Mouse (Mus musculus) midbrain, embryonic 14.5 days (tissue): Measurements from ENCODE around the gene Olfr1290. TPM values are rescaled to one million over a fixed set of nuclear protein-coding genes. Genes with fewer than 3 reads are reported as not detected.

ENCODE experiments used
- polyA plus RNA-seq: library from polyadenylated mRNA; unstranded; fragments of >200 nt; fragmentation: Nextera tagmentation; extraction: Ambion mirVana; gene quantifications from 2 replicates; pipeline ENCODE4 v1.2.1, GENCODE M21; 2014

The Olfr1290 gene
- polyA plus RNA-seq, 1 experiment from 2014 or later = not detected

Other genes starting within 250 kb of the Olfr1290 start
- not detected in 2 replicates for gene Olfr1276, start 239.3 kb downstream of the Olfr1290 start, polyA plus RNA-seq
- not detected in 2 replicates for gene Olfr1277, start 219.7 kb downstream of the Olfr1290 start, polyA plus RNA-seq
- not detected in 2 replicates for gene Olfr1278, start 203.7 kb downstream of the Olfr1290 start, polyA plus RNA-seq
- not detected in 2 replicates for gene Olfr1279, start 193.2 kb downstream of the Olfr1290 start, polyA plus RNA-seq
- gene Olfr1280, start 179.8 kb downstream of the Olfr1290 start, polyA plus RNA-seq = not detected in 2 replicates
- gene Olfr1281, start 167.3 kb downstream of the Olfr1290 start, polyA plus RNA-seq = not detected in 2 replicates
- gene Olfr1282, start 157.8 kb downstream of the Olfr1290 start, polyA plus RNA-seq = not detected in 2 replicates
- not detected in 2 replicates for gene Olfr1283, start 127.0 kb downstream of the Olfr1290 start, polyA plus RNA-seq
- gene Olfr1284, start 118.3 kb downstream of the Olfr1290 start, polyA plus RNA-seq = not detected in 2 replicates
- not detected in 2 replicates for gene Olfr1286, start 70.7 kb downstream of the Olfr1290 start, polyA plus RNA-seq
- gene Olfr1287, start 44.7 kb downstream of the Olfr1290 start, polyA plus RNA-seq = not detected in 2 replicates
- gene Olfr1288, start 19.7 kb downstream of the Olfr1290 start, polyA plus RNA-seq = not detected in 2 replicates
- not detected in 2 replicates for gene Olfr1289, start 13.0 kb downstream of the Olfr1290 start, polyA plus RNA-seq
- gene Olfr1291-ps1, start 3.4 kb upstream of the Olfr1290 start, polyA plus RNA-seq = not detected in 2 replicates
- gene Olfr1293-ps, start 31.4 kb upstream of the Olfr1290 start, polyA plus RNA-seq = not detected in 2 replicates
- not detected in 2 replicates for gene Olfr1294, start 46.5 kb upstream of the Olfr1290 start, polyA plus RNA-seq
- gene Olfr1295, start 75.9 kb upstream of the Olfr1290 start, polyA plus RNA-seq = not detected in 2 replicates
- not detected in 2 replicates for gene Olfr1297, start 132.7 kb upstream of the Olfr1290 start, polyA plus RNA-seq
- gene Olfr1298, start 155.4 kb upstream of the Olfr1290 start, polyA plus RNA-seq = not detected in 2 replicates
- not detected in 2 replicates for gene Olfr1299, start 167.6 kb upstream of the Olfr1290 start, polyA plus RNA-seq